Mouse (Mus musculus) small intestine, adult 2 months (tissue): ENCODE measurements around the gene Aff3.

Experiments used
- CTCF ChIP-seq: fragments of 200-500 bp; IDR thresholded peaks from 2 replicates; pipeline ENCODE4 v1.5.1; 2012; ENCODE audit warnings: low read depth, mild to moderate bottlenecking, control low read depth, inconsistent platforms, low read length, moderate library complexity, mixed read lengths; ENCODE audit not compliant: insufficient replicate concordance, insufficient read length; ENCODE audit errors: extremely low read depth
- POLR2A ChIP-seq: fragments of 200-500 bp; IDR thresholded peaks from 2 replicates; pipeline ENCODE4 v1.6.1; 2012; ENCODE audit warnings: low read depth, mild to moderate bottlenecking, control low read depth, inconsistent platforms, low read length, moderate library complexity

- no peak for TF ChIP-seq CTCF
- TF ChIP-seq POLR2A = no peak
Measured at GRCm38 (mm10) chr1:38595311-38595710, 69.4 kb downstream of the Aff3 start.
